Mouse (Mus musculus): Measurements from ENCODE around the gene Btaf1.
"Not testable (repeated sequence)": the region's sequence is repeated elsewhere in the genome, so short reads cannot be mapped to it uniquely, and the experiment has no call there.

Gene Btaf1

DNA sequence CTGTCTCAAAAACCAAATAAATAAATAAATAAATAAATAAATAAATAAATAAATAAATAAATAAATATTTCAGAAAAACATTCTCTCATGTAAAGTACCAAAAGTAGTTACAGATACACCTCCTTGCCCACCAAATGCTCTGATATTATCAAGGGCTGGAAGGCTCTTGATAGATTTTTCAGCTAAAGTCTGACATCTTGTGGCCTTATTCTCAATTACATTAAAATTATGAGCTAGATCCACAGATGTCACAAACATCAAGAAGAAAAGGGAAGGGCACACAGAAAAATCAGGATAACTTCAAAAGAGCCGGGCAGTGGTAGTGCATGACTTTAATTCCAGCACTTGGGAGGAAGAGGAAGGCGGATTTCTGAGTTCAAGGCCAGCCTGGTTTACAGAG lies 3.9 kb upstream of the Btaf1 start:
- DNase-seq (ENCODE audit: low spot score): no peak

DNA sequence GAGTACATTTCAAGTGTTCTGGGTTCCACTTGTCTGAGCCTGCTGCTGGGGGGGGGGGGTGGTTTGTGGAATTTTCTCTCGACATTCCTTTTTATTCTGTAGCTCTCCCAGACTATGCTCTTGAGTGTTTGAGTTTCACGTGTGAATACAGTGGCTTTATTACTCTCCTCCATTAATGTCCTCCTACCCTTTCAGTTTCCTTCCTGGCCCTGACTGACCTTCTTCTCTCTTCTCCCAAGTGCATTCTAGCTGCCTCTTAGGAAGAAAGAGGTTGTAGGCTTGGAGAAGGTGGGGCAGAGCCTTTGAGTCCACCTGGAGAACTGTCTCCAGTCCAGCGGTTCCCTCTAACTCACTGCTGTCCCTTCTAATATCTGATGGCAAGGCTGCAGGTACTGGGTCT lies 2.9 kb upstream of the Btaf1 start:
- no peak for DNase-seq (ENCODE audit: low spot score)

DNA sequence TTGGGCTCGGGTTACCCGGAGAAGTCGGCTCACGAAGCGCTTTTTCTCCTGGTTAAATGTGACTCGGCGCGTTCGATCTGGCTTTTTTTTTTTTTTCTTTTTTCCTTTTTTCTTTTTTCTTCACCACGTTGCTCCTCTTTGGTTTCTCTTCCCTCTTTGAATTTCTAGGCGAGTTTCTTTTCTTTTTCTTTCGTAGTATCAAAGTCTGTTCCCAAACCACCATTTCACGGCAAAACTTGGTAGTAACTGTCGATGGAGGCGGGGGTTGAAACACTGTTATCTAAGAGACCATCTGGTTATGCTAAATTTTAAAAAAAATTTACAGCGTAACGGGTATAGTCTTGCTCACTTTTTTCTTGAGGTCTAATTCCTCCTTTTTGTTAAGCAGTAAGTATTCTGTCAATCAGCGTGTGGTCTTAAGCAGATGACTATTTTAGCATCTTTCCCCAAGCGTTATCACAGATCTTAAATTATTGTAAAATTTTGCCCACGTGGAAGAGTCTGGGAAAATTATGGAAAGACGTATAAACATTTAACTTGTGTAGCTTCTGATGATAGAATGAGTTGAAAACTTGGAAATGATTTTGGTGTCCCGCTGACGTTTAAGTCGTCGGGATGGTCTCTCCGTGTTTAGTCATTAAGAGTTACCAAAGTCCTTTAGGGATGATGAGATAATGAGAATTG lies 816 bp downstream of the Btaf1 start:
- no peak for DNase-seq (ENCODE audit: low spot score)

DNA sequence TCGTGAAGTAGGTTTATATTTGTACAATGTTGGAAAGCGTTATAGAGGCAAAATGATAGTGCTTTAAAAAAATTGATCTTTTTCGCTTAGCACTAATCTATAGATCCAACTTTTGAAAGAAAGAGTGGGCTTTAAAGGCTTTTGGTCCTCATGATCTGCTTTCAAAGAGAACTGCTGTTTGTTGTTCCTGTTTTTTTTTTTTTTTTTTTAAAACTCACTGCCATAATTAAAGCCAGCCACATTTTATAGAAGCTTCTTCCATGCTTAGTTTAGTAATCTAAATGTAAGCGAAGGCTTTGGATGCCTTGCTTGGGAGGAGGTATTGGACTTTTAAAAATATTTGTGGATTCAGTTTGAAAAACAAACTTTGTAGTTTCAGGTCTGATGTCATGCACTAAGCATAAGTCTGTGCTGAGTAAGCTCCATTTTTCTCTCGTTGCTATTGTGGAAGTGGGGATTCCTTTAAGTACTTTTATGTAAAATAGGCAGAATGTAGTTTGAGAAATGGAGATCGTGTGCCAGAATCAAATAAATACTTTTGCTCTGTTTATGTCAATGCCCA lies 2.0 kb downstream of the Btaf1 start:
- no peak for DNase-seq (ENCODE audit: low spot score)

DNA sequence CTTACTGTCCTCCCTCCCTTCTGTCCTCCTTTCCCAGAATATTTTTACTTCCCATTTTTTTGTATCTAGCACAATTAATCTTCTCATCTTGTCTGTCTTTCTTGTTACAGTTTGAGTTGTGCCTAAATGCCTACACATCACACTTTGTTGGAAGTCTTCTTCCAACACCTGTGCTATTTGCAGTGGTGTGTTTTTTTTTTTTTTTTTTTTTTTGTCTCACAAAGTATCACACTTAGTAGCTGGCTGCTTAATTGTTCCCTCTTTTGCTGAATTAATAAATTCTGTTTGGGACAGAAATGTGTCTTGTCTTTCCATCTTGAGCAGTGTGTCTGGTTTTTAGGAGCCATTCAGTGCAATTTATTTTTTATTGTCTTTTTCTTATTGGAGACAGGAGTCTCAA lies 3.9 kb downstream of the Btaf1 start:
- DNase-seq (ENCODE audit: low spot score): no peak

DNA sequence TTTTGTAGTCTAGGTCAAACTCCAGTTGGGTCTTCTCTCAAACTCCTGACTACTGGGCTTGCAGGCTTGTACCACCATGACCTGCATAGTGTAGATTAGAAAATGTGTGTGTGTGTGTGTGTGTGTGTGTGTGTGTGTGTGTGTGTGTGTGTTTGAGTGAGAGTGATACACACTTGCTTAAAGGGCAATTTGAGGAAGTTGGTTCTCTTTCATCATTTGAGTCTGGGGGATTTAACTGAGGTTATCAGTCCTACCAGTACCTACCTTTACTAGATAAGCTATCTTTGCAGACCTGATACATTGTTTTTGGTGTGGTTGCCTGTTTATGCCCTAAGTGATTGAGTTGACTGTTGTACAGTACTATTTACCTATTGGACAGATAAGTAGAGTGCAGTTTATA lies 6.2 kb downstream of the Btaf1 start:
- no peak for DNase-seq (ENCODE audit: low spot score)

DNA sequence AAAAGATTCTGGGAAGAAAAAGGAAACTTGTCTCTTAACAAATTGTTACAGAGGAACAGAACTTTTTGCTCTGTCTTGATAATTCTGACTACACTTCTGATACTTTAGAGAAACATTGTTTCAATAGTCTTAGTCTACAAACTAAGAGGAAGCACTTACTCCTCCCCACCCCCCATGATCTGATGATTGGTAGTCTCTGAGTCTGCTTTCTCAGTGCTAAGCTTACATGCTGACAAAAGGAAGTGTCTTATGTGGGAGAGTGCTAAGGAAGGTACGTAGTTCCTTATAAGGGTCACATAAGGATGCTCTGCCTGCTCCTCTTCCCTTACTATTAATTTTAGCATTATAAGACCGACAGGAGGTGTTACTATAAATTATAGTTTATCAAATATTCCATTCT lies 6.7 kb downstream of the Btaf1 start:
- DNase-seq (ENCODE audit: low spot score): no peak

DNA sequence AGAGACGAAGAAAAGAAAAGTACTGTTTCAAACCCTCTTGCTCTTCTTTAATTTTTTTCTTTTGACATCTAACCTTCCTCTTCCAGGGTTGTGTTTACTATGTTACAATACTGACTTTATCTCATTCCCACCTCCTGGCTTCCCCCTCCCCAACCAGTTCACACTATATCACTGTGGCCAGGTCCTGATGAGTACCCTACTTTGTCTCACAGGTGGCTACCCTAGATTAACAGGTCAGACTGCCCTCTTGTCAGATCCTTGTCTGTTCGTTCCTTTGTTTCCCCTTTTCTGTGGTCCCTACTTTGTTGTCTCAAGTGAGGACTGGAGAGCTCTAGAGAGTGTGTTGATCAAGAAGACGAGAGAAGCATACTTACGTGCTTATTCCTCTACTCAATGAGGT lies 10.4 kb downstream of the Btaf1 start:
- DNase-seq (ENCODE audit: low spot score): no peak

DNA sequence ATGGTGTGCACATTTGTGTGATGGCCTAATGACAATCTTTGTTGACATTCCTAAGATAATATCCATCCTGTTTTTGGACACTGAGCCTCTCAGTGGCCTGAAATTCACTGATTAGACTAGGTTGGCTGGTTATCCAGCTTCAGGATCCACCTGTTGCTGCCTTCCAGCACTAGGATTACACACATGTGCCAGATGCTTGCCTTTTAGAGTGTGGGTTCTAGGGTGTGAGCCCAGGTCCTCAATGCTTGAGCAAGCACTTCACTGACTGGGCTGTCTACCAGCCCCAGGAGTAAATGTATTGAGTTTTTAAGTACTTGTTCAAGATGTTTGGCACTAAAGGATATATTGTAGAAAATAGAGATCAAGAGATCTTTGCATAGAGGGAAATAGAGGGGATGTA lies 12.1 kb downstream of the Btaf1 start:
- DNase-seq (ENCODE audit: low spot score): no peak

DNA sequence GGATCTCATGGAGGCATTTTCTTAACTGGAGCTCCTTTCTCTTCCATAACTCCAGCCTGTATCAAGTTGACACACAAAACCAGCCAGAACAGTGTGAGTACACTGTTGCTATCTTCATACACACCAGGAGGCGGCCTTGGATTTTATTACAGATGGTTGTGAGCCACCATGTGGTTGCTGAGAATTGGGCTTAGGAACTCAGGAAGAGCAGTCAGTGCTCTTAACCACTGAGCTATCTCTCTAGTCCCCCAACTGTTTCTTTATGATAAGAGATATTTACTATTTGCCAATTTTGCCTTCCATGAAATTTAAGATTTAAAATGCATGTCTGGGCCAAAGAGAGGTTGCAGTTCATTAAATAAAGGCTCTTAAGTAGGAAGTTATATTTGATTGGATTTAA lies 14.2 kb downstream of the Btaf1 start:
- no peak for DNase-seq (ENCODE audit: low spot score)

DNA sequence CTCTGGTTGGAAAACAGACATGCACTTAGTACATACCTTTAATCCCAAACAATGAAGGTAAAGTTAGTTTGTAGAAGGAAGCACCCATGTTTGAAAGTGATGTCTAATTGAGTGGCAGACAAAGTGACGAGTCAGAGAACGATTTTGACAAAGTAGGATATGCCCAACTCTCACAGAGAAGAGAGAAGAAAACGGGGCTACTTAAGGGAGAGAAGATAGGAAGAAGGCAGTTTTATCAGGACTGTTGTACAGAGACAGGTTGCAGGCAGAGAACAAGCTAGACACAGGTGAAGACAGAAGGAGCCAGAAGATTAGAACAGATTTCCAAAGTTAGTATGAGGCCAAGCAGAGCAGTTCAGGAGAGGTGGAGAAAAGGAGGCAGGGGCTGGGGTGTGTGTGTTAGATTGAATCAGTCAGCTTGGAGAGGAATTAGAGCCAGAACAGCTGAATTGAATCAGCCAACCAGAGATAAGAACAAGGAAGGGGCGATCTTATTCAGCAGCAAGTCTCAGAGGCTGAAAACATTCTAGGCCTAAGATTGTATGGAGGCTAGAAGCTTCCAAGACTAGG lies 27.8 kb downstream of the Btaf1 start:
- no peak for DNase-seq (ENCODE audit: low spot score)

DNA sequence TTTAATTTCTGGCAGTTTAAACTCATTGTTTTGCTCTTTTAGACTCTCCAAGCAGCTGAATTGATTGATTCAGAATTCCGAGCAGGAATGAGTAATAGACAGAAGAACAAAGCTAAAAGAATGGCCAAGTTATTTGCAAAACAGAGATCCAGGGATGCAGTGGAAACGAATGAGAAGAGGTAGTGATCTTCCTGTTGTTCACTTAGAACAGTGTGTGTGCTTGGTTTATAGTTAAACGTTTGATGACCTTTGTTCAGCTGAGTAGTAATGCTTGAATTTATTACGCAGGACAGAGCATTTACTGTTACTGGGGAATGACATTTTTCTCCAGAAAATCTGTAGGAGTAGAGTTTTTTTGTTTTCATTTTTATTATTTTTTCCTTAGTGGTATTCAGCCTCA lies 32.5 kb downstream of the Btaf1 start:
- DNase-seq (ENCODE audit: low spot score): no peak

DNA sequence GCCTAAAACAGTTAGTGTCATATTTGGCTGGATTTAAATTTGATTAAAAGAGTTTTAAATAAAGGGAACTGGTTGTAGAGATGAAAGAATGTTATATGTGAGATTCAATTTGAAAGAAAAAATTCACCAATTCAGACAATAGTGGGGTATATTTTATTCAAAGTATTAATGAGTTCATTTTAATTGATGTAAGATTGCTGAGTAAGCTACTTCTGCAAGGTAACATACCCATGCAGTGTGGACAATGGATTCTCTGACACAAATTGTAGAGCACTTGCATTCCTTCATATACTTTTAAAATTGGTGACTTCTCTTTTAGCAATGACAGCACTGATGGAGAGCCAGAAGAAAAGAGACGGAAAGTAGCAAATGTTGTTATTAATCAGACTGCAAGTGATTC lies 35.4 kb downstream of the Btaf1 start:
- DNase-seq (ENCODE audit: low spot score): no peak

DNA sequence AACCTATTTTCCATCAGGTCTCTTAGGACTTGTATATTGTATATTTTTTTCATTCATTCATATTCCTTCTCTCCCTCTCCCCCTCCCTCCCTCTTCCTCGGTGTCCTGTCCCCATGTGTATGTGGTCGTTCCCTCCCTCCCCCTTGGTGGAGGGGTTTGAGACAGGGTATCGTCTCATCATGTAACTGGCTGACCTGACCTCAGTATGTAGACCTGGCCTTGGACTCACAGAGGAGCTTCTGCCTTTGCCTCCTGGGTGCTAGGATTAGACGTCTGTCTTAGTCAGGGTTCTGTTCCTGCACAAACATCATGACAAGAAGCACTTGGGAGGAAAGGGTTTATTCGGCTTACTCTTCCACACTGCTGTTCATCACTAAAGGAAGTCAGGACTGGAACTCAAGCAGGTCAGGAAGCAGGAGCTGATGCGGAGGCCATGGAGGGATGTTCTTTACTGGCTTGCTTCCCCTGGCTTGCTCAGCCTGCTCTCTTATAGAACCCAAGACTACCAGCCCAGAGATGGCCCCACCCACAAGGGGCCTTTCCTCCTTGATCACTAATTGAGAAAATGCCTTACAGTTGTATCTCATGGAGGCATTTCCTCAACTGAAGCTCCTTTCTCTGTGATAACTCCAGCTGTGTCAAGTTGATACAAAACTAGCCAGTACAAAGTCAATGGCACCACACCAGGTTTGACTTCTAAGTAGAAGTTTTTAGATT lies 36.8 kb downstream of the Btaf1 start:
- not testable (repeated sequence) for DNase-seq (ENCODE audit: low spot score)

DNA sequence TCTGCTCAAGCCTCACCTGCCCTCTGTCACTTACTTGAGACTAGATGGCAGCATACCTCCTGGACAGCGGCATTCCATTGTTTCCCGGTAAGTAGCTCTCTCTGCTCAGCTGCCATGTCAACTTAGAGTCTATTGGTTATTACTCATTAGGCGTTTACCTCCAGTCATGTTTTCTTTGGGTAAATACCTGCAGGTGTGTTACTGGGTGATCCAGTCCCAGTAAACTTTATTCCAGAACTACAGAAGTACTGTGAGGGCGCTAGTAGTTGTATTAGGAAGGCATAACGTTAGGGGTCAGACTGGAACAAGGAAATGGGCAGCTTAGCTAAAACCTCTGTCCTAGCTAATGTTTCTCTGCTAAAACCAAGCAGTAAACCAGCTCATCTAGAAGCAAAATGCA lies 78.7 kb downstream of the Btaf1 start:
- no peak for DNase-seq (ENCODE audit: low spot score)

DNA sequence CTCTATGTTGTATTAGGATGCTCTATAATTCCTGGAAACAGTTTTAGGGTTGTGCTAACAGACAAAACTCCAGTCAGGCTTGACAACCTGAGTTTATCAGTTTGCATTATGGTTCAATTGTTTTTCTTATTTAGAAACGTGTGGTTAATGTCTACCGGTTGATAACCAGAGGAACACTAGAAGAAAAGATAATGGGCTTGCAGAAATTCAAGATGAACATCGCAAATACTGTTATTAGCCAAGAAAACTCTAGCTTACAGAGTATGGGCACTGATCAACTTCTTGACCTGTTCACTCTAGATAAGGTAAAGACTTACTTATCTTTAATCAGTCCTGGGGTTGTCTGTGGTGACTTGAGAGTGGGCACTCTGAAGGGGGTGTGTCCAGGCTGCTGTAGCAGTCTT lies 84.0 kb downstream of the Btaf1 start:
- no peak for DNase-seq (ENCODE audit: low spot score)

DNA sequence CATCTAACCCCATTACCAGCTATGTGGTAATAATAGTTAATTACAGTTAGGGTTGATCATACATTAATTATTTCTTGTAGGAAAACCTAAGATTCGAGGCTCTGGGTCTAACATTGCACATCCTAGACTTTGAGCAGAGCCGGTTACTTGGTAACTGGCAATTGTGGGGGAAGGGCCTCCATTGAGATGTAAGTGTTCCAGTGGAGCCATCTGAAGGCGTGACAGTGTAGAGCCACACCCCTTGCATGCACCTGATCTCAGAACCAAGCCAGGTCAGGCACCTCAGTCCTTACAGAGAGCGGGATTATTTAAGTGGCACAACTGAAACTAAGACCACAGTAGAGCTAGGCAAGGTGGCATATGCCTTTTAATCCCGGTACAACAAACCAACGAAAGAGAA lies 87.6 kb downstream of the Btaf1 start:
- no peak for DNase-seq (ENCODE audit: low spot score)

DNA sequence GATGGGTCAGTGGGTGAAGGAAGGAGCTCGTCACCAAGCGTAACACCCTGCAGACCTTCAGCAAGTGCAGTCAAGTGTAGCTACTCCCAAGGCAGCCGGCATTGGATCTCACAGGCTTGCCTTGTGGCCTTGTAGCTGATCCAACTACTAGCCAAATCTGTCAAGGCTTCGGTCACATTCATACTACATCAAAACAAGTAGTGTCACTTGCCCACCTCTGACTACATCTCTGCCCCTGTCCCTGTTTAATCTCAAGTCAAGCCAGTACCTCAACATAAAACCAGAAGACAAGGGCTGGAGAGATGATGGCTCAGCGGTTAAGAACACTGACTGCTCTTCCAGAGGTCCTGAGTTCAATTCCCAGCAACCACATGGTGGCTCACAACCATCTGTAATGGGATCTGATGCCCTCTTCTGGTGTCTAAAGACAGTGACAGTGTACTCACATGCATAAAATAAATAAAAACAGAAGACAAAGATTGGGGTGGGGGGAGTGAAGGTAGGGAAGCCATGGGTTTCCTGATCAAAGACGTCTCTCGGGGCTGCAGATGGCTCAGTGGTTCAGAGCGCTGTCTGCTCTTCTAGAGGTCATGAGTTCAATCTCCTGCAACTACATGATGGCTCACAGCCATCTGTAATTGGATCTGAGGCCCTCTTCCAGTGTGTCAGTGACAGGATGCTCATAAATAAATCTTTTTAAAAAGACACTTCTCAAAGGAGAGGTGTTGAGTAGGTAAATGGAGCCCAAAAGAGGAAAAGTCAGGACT lies 88.5 kb downstream of the Btaf1 start:
- DNase-seq (ENCODE audit: low spot score): no peak

DNA sequence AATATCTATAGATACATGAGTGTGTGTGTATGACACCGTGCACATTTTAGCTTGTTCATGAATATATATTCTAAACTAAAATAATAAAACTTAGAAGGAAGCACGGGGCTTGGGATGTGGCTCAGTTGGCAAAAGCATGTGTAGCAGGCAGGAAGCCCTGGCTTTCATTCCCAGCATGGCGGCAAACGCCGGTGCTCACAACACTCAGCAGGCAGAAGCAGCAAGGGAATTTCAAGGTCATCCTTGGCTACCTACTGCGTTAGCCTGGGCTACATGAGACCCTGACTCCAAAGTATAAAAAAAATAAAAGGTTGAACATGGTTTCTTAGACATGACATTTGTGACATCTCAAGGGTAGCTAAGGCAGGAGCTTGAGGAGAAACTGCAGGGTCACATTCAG lies 91.0 kb downstream of the Btaf1 start:
- DNase-seq (ENCODE audit: low spot score): no peak

DNA sequence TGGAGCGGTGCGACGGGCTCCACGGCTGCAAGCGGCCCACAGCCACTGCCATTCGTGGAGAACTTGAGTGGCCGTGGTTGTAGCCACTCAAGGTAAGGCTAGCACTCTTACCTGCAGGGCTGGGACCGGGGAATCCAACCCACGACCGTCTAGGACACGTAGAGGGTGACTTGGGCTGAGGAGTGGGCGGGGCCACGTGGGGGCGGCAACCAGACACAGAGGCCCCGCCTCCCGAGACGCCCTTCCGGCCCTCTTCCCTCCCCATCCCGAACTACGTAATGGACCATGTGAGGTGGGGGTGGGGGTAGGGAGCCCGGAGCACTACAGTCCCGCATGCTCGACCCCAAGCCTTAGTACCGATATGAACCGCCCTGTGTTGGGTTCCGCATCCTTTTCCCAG lies 92.5 kb downstream of the Btaf1 start:
- DNase-seq (ENCODE audit: low spot score): peak; percentile 68

DNA sequence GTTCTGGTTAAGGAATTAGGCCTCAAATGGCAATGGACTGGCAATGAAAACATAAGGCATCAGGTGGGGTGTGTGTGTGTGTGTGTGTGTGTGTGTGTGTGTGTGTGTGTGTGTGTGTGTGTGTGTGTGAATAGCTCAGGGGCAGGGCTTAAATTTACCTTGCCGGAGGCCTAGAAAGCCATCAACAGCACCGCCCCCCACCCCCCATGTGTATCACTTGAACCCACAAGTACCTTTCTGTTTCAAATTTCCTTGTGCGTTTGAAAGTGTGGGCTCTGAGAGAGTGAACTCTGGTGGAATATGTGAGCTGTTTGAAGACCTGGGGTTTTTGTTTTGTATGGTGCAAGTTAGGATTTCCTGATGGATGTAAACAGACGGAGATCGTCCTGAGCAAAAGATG lies 93.1 kb downstream of the Btaf1 start:
- no peak for DNase-seq (ENCODE audit: low spot score)

DNA sequence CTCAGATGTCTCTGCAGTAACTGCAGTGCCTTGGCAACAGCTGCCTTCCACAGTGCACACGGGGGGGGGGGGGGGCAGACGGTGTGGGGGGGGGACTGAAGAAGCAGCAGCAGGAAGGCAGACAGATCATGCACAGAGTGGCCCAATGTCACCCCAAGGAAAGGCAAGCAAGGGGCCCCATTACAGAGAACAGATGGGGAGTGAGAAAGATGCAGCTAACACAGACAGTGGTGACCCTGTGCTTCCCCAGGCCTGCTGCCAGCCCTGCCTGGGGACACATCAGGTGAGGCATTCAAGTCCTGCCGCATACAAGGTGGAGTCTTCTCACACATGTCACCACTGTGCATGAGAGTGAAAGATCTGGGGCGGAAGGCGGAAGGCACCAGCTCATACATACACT lies 94.7 kb downstream of the Btaf1 start:
- no peak for DNase-seq (ENCODE audit: low spot score)

DNA sequence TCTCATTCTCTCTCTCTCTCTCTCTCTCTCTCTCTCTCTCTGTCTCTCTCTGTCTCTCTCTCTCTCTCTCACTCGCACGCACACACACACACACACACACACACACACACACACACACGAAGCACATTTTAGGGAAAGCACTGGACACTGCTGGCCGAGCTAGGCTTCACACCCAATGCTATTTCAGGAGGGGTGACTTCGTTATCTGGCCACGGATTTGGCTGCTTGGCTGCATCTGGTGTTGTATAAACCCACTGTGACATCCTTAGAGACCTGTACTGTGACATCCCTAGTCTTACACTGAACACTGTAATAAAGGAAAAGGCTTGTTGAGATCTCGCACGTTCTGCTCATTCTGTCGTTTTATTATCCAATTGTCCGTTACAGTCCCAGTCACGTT lies 95.1 kb downstream of the Btaf1 start:
- no peak for DNase-seq (ENCODE audit: low spot score)
